In the genomic region with DNA sequence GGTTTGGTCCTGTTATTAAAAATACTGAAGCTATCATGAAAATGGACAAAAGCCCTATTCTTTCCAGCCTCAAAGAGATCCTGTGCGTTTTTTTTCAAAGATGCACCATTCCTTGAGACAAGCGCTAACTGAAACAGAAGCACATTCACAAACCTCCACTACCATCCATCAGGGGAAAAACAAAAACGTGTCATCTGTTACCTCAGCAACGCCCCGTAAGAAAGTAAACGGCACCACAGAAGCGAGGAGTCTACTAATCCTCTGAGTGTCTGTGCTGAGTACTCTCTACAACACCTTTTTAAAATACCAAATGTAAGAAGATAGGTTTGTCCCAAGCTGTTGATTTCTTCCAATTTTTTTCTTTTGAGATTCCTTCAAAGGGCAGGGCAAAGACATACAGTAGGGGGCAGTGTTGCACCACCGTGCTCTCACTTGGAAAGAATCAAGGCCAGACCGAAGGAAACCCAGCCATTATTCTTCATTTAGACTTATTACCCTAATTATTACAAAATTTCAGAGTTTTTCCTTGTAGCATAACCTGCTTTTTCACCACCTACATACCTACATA, we compare ENCODE assay signal across 8 mouse cellular contexts.
A peak's percentile ranks its signal among the peaks of the same experiment; 100 is the strongest.
DNase-seq lines count a peak whose midpoint lies in the region; ATAC-seq lines count a peak whose summit lies in the region.

No protein-coding gene starts in this region.

- H3K9me3 ChIP-seq in heart, embryonic 13.5 days: no peaks in the 10 kb centered on the region
- no peaks in the 10 kb centered on the region for H3K9me3 ChIP-seq in kidney, embryonic 16.5 days (ENCODE audit: low read length)
- no peaks in the 10 kb centered on the region for H3K9me3 ChIP-seq in limb, embryonic 15.5 days
- no peaks in the 10 kb centered on the region for H3K9me3 ChIP-seq in neural tube, embryonic 15.5 days (replicated peaks)

- peak; percentile 49 for DNase-seq in A20 (ENCODE audit: low read depth, low spot score)
- peak; percentile 66 to 89 for DNase-seq in adrenal gland, adult (ENCODE audit: inconsistent age in 2 of 2, low spot score in 1 of 2)
- peak; percentile 85 for DNase-seq in embryo, embryonic 11 days
- peak; percentile 23 for DNase-seq in testis, postnatal 14 days (ENCODE audit: low spot score)

- H3K9ac ChIP-seq in heart, embryonic 13.5 days: no peak overlapping the region
- H3K9ac ChIP-seq in kidney, embryonic 16.5 days (replicated peaks; ENCODE audit: low read length): no peak overlapping the region
- H3K9ac ChIP-seq in limb, embryonic 15.5 days: no peak overlapping the region
- H3K9ac ChIP-seq in neural tube, embryonic 15.5 days (replicated peaks): no peak overlapping the region

- WGBS in heart, embryonic 13.5 days: 32% methylated on average over 9 of the region's 9 CpGs
- 16% methylated on average over 9 of the region's 9 CpGs for WGBS in kidney, embryonic 16.5 days
- 7% methylated on average over 9 of the region's 9 CpGs for WGBS in limb, embryonic 15.5 days
- WGBS in neural tube, embryonic 15.5 days: 7% methylated on average over 9 of the region's 9 CpGs

- no peak overlapping the region for H3K4me3 ChIP-seq in heart, embryonic 13.5 days
- no peak overlapping the region for H3K4me3 ChIP-seq in kidney, embryonic 16.5 days (ENCODE audit: low read length)
- H3K4me3 ChIP-seq in limb, embryonic 15.5 days: no peak overlapping the region
- H3K4me3 ChIP-seq in neural tube, embryonic 15.5 days (replicated peaks): no peak overlapping the region

- no peak for ATAC-seq in heart, embryonic 13.5 days (ENCODE audit: extremely low read depth, insufficient number of reproducible peaks, low FRiP score, low TSS enrichment)
- no peak for ATAC-seq in kidney, embryonic 16.5 days (ENCODE audit: low FRiP score, low TSS enrichment)
- ATAC-seq in limb, embryonic 15.5 days (ENCODE audit: insufficient number of reproducible peaks, low FRiP score, low TSS enrichment, low read depth): no peak
- no peak for ATAC-seq in neural tube, embryonic 15.5 days (ENCODE audit: low FRiP score)

- 0 out of 2 replicates have a peak overlapping the region, but pooled peaks have one; percentile 0 for H3K27ac ChIP-seq in heart, embryonic 13.5 days (replicated peaks)
- peak overlapping the region; percentile 44; the same call in 1 of the 2 replicates for H3K27ac ChIP-seq in kidney, embryonic 16.5 days (ENCODE audit: low read length)
- peak overlapping the region; percentile 78 for H3K27ac ChIP-seq in limb, embryonic 15.5 days
- no peak overlapping the region for H3K27ac ChIP-seq in neural tube, embryonic 15.5 days (replicated peaks)

- peaks cover 7% of the 10 kb centered on the region for H3K4me1 ChIP-seq in heart, embryonic 13.5 days
- peaks cover 10% of the 10 kb centered on the region; the same call in 1 of the 2 replicates for H3K4me1 ChIP-seq in kidney, embryonic 16.5 days (ENCODE audit: insufficient read depth, low read length)
- H3K4me1 ChIP-seq in limb, embryonic 15.5 days: no peaks in the 10 kb centered on the region
- H3K4me1 ChIP-seq in neural tube, embryonic 15.5 days: peaks cover 9% of the 10 kb centered on the region

- H3K4me2 ChIP-seq in heart, embryonic 13.5 days: peak overlapping the region; percentile 33; the same call in 1 of the 2 replicates
- peak overlapping the region; percentile 32 for H3K4me2 ChIP-seq in kidney, embryonic 16.5 days (replicated peaks; ENCODE audit: low read depth, low read length)
- peak overlapping the region; percentile 29 for H3K4me2 ChIP-seq in limb, embryonic 15.5 days
- peak overlapping the region; percentile 46 for H3K4me2 ChIP-seq in neural tube, embryonic 15.5 days

- H3K36me3 ChIP-seq in heart, embryonic 13.5 days: no peaks in the 10 kb centered on the region
- no peaks in the 10 kb centered on the region for H3K36me3 ChIP-seq in kidney, embryonic 16.5 days (ENCODE audit: insufficient read depth, low read length)
- H3K36me3 ChIP-seq in limb, embryonic 15.5 days: no peaks in the 10 kb centered on the region
- H3K36me3 ChIP-seq in neural tube, embryonic 15.5 days: no peaks in the 10 kb centered on the region

- no peaks in the 10 kb centered on the region for H3K27me3 ChIP-seq in heart, embryonic 13.5 days (replicated peaks)
- no peaks in the 10 kb centered on the region for H3K27me3 ChIP-seq in kidney, embryonic 16.5 days (ENCODE audit: insufficient read depth, low read length)
- H3K27me3 ChIP-seq in limb, embryonic 15.5 days: no peaks in the 10 kb centered on the region
- H3K27me3 ChIP-seq in neural tube, embryonic 15.5 days (replicated peaks): peaks cover 13% of the 10 kb centered on the region

Comparison
In these comparisons a context has a peak if more than half of its experiments do, and no peak if none do; other contexts are left out.
1. DNase-seq: peak in every context shown above with its lines; median percentile 85 in embryo, embryonic 11 days; 78 in adrenal gland, adult; 49 in A20; 23 in testis, postnatal 14 days.